Mouse (Mus musculus) forebrain, embryonic 13.5 days (tissue): ENCODE results near the gene Lst1. TPM values are rescaled to one million over a fixed set of nuclear protein-coding genes. Genes with fewer than 3 reads are reported as not detected.
A peak's percentile ranks its signal among the peaks of the same experiment; 100 is the strongest.

Experiments used
- ATAC-seq: fragments of 200-750 bp; cut with Nextera tagmentation; 2 replicates; pipeline ENCODE4 v1.8.0; 2017
- H3K27ac ChIP-seq: fragments of 300-500 bp; sonication (generic); 2 replicates; pipeline ENCODE4 v1.5.1; 2015; ENCODE audit warnings: inconsistent platforms, mild to moderate bottlenecking, moderate library complexity
- H3K27me3 ChIP-seq: fragments of 300-500 bp; sonication (generic); 2 replicates; pipeline ENCODE4 v1.6.1; 2015; ENCODE audit warnings: mild to moderate bottlenecking, inconsistent platforms
- H3K36me3 ChIP-seq: fragments of 300-500 bp; sonication (generic); 2 replicates; pipeline ENCODE4 v1.6.1; 2015; ENCODE audit warnings: mild to moderate bottlenecking, inconsistent platforms; ENCODE audit not compliant: poor library complexity, severe bottlenecking
- H3K4me1 ChIP-seq: fragments of 300-500 bp; sonication (generic); 2 replicates; pipeline ENCODE4 v1.6.1; 2015; ENCODE audit warnings: inconsistent platforms
- H3K4me2 ChIP-seq: fragments of 300-500 bp; sonication (generic); 2 replicates; pipeline ENCODE4 v1.6.1; 2015; ENCODE audit warnings: inconsistent platforms, mild to moderate bottlenecking, moderate library complexity
- H3K4me3 ChIP-seq: fragments of 300-500 bp; sonication (generic); 2 replicates; pipeline ENCODE4 v1.5.1; 2015; ENCODE audit warnings: mild to moderate bottlenecking, inconsistent platforms
- H3K9ac ChIP-seq: fragments of 300-500 bp; sonication (generic); 2 replicates; pipeline ENCODE4 v1.6.1; 2015; ENCODE audit warnings: mild to moderate bottlenecking, inconsistent platforms
- H3K9me3 ChIP-seq: fragments of 300-500 bp; sonication (generic); replicated peaks from 2 replicates; pipeline ENCODE4 v1.6.1; 2016; ENCODE audit warnings: inconsistent platforms
- WGBS: fragments of 180-500 bp; shearing (Covaris S2); methylation state at CpG from one replicate; pipeline ENCODE4 v1.1.7; 2015; 5-methylcytosine and 5-hydroxymethylcytosine counted together
- microRNA-seq: library from miRNA; unstranded; fragments of <30 nt; microRNA quantifications from one replicate; pipeline ENCODE4, GENCODE M21; 2016
- polyA plus RNA-seq: library from polyadenylated mRNA; unstranded; fragments of >200 nt; fragmentation: Nextera tagmentation; extraction: Ambion mirVana; gene quantifications from 2 replicates; pipeline ENCODE4 v1.2.1, GENCODE M21; 2015

The Lst1 gene
- polyA plus RNA-seq, 1 experiment from 2014 or later: 3.5 TPM

DNA sequence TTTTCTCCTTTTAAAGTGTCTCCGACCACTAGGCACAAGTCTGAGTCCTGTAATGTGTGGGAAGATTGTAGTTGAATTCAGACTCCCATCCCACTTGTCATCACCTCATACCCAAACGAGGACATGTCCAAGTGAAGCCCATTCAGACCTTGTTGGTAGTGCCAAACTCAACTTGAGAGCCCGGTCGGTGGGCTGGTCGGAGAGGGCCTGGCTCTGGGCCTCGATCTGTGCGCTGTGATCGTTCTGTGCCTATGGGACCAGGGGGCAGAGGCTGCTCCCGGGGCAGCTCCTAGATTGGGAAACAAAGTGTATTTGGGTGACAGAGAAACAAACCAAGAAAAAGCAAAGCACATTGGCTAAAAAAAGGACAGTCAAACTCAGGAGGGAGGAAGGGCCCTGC, 35.2 kb downstream of the Lst1 start:
- Histone ChIP-seq H3K4me1 (no peaks in the 10 kb centered on the region), H3K9me3 (no peaks in the 10 kb centered on the region), H3K36me3 (peaks cover 98% of the 10 kb centered on the region), H3K9ac (no peak overlapping the region), H3K27me3 (no peaks in the 10 kb centered on the region), H3K27ac (no peak overlapping the region), H3K4me2 (no peak overlapping the region), H3K4me3 (no peak overlapping the region)
- ATAC-seq: no peak
- WGBS: 89% methylated on average over 9 of the region's 9 CpGs

DNA sequence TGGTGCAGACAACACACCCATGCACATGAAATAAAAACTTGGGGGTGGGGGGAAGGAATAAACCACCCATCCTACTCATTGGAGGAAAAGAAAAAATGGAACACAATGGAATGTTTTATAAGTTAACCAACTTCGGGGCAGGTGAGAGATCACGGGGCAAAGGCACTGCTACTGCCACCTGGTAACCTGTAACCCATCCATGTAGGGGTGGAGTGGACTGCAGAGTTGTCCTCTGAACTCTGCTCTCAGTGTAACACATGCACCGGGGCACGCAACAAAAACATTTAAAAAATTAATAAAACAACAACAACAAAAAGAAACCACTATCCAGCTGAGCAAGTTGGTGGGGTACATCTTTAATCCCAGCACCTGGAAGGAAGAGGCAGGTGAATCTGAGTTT, 36.1 kb downstream of the Lst1 start:
- no peaks in the 10 kb centered on the region for H3K27me3 ChIP-seq
- ATAC-seq: no peak

DNA sequence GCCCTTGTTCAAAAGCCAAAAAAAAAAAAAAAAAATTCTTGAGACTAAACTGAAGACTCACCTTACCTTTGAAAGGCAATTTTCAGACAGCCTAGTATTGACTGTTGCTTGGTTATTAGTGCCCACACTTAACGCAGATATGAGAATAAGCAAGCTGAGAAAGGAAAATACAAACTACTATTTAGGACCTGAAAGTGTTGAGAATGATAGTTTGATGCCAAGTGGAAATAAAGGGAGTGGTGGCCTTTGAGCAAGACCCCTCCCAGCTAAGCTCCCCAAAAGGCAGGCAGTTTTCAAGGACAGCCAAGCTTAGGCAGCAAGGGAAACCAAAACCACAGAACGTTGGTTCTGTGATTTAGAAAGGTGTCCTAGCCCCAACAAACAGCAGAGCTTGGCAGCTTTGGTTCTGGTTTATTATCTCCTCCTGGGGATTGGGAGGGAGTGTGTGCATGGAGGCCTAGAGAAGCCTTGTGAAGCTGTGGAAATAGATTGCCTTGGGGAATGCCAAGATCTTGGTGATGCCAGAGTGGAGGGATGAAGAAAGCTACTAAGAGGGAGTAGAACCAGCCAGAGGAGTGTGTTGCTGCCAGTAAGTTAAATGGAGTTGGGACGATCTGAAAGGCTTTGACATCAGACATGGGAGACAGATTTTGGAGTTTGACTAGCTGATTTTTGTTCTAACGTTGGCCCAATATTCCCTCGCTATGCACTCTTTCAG, 40.2 kb downstream of the Lst1 start:
- no peaks in the 10 kb centered on the region for H3K27me3 ChIP-seq
- no peak overlapping the region for H3K4me2 ChIP-seq
- H3K4me3 ChIP-seq: no peak overlapping the region
- ATAC-seq: no peak
- WGBS: 75% methylated on average over 5 of the region's 5 CpGs
- H3K4me1 ChIP-seq: no peaks in the 10 kb centered on the region
- no peak overlapping the region for H3K27ac ChIP-seq
- peaks cover 98% of the 10 kb centered on the region for H3K36me3 ChIP-seq
- H3K9ac ChIP-seq: no peak overlapping the region
- no peaks in the 10 kb centered on the region for H3K9me3 ChIP-seq

More for the DNA sequence above, 36.1 kb downstream of the Lst1 start:
- Histone ChIP-seq H3K27ac (no peak overlapping the region), H3K4me3 (no peak overlapping the region), H3K4me1 (no peaks in the 10 kb centered on the region), H3K36me3 (peaks cover 98% of the 10 kb centered on the region), H3K4me2 (no peak overlapping the region), H3K9me3 (no peaks in the 10 kb centered on the region), H3K9ac (no peak overlapping the region)
- 95% methylated on average over 4 of the region's 4 CpGs for WGBS

DNA sequence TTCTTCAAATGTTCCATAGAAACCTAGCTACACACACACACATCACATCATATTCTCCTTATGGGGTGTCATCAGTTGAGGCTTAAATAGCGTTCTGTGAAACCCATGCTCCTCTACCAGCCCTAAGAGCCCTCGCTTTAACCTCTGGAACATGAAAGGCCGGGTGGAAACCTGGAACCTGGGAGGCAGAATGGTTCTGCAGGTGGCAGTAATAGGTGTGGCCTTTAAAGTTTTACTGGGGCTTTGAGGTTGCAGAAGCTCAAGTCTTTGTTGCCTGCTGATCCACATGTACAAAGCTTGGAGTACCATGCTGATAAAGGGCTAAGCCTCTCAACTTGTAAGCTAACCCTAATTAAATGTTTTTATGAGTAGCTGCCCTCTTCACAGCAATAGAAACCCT, 40.9 kb downstream of the Lst1 start:
- H3K9ac ChIP-seq: no peak overlapping the region
- H3K4me3 ChIP-seq: no peak overlapping the region
- H3K27ac ChIP-seq: no peak overlapping the region; the same call in 1 of the 2 replicates
- ATAC-seq: no peak
- H3K27me3 ChIP-seq: no peaks in the 10 kb centered on the region
- no peaks in the 10 kb centered on the region for H3K4me1 ChIP-seq
- no peak overlapping the region for H3K4me2 ChIP-seq
- peaks cover 98% of the 10 kb centered on the region for H3K36me3 ChIP-seq
- no peaks in the 10 kb centered on the region for H3K9me3 ChIP-seq
- 67% methylated on average over 3 of the region's 3 CpGs for WGBS

DNA sequence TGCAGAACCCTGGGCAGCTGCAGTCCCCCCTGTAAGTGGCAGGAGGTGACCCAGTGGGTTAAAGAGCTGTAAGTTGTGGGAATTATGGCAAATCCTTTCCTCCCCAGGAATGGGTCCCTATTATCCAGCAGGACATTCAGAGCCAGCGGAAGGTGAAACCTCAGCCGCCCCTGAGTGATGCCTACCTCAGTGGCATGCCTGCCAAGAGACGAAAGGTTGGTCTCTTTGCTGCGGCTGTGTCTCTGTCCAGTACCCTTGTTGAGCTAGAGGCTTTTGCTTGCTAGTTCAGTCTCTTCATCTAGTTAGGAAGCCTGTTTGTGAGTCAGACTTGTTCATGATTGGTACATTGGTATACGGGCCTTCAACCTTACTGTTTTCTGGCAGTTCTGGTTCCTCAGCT, 42.1 kb downstream of the Lst1 start:
- Histone ChIP-seq H3K9me3 (no peaks in the 10 kb centered on the region), H3K27ac (no peak overlapping the region), H3K27me3 (no peaks in the 10 kb centered on the region), H3K4me1 (no peaks in the 10 kb centered on the region), H3K36me3 (peaks cover 98% of the 10 kb centered on the region), H3K4me3 (no peak overlapping the region), H3K9ac (no peak overlapping the region), H3K4me2 (no peak overlapping the region)
- 88% methylated on average over 5 of the region's 5 CpGs for WGBS
- ATAC-seq: no peak

DNA sequence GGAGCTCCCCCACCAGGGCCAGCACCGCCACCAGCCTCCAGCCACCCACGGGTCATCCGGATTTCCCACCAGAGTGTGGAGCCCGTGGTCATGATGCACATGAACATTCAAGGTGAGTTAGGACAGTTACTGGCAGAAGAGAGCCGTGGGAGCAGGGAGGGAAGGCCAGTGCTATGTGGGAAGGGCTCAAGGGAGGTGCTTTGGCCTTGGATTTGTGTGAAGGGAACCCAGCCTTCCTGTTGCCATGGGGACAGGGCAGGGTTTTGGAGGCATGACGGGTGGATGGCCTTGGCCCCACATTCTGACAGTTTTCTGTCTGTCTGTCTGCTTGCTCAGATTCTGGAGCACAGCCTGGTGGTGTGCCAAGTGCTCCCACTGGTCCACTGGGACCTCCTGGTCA, 46.3 kb downstream of the Lst1 start:
- no peak overlapping the region for H3K27ac ChIP-seq
- H3K9me3 ChIP-seq: no peaks in the 10 kb centered on the region
- H3K4me2 ChIP-seq: no peak overlapping the region
- no peaks in the 10 kb centered on the region for H3K27me3 ChIP-seq
- no peak overlapping the region for H3K9ac ChIP-seq
- no peak for ATAC-seq
- WGBS: 92% methylated on average over 6 of the region's 6 CpGs
- H3K4me3 ChIP-seq: no peak overlapping the region
- H3K36me3 ChIP-seq: peaks cover 91% of the 10 kb centered on the region
- peaks cover 20% of the 10 kb centered on the region for H3K4me1 ChIP-seq

DNA sequence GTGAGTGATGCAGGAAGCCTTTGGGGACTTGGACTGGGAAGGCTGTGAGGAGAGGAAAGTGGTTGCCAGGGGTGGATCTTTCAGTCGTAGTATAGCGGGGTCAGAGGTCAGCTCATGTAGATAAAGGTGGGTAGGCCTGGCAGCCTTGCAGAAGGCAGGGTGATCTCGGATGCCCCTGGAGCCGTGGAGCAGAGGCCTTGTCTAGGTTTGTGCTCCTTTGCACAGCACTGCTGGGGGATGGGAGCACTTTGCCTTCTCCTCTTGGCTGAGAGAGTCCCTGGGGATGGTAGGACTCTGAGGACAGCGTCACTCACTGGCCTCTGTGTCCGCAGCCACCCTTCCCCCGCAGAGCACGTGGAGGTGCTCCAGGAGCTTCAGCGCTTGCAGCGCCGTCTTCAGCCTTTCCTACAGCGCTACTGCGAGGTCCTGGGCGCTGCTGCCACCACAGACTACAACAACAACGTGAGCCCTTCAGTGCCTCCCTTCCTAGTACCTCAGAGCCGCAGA, 47.7 kb downstream of the Lst1 start:
- Histone ChIP-seq H3K36me3 (peaks cover 77% of the 10 kb centered on the region), H3K4me2 (no peak overlapping the region), H3K4me1 (peaks cover 28% of the 10 kb centered on the region), H3K9me3 (no peaks in the 10 kb centered on the region), H3K4me3 (no peak overlapping the region), H3K9ac (no peak overlapping the region), H3K27me3 (no peaks in the 10 kb centered on the region), H3K27ac (no peak overlapping the region)
- 84% methylated on average over 16 of the region's 16 CpGs for WGBS
- ATAC-seq: no peak

DNA sequence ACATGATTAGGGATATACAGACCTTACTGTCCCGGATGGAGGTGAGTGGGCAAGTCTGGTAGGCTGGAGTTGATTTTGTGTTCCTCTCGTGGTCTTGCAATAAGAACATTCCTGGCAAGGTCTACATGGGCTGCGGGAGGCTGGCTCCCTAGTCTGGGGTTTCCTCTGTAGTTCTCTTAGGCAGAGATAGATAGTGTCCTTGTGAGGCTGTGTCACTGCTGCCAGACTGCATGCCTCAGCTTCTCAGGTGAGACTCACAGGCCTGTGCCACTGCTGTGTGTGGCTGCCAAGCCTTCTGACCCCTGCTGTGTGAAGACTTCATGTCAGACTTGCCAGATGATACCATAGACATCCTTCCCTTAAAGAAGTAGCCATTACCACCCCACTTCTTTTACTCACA, 49.0 kb downstream of the Lst1 start:
- WGBS: 96% methylated on average over 3 of the region's 3 CpGs
- H3K27ac ChIP-seq: no peak overlapping the region
- H3K4me3 ChIP-seq: no peak overlapping the region
- H3K4me1 ChIP-seq: peaks cover 28% of the 10 kb centered on the region
- H3K9me3 ChIP-seq: no peaks in the 10 kb centered on the region
- no peaks in the 10 kb centered on the region for H3K27me3 ChIP-seq
- no peak overlapping the region for H3K4me2 ChIP-seq
- no peak overlapping the region for H3K9ac ChIP-seq
- H3K36me3 ChIP-seq: peaks cover 64% of the 10 kb centered on the region
- no peak for ATAC-seq

DNA sequence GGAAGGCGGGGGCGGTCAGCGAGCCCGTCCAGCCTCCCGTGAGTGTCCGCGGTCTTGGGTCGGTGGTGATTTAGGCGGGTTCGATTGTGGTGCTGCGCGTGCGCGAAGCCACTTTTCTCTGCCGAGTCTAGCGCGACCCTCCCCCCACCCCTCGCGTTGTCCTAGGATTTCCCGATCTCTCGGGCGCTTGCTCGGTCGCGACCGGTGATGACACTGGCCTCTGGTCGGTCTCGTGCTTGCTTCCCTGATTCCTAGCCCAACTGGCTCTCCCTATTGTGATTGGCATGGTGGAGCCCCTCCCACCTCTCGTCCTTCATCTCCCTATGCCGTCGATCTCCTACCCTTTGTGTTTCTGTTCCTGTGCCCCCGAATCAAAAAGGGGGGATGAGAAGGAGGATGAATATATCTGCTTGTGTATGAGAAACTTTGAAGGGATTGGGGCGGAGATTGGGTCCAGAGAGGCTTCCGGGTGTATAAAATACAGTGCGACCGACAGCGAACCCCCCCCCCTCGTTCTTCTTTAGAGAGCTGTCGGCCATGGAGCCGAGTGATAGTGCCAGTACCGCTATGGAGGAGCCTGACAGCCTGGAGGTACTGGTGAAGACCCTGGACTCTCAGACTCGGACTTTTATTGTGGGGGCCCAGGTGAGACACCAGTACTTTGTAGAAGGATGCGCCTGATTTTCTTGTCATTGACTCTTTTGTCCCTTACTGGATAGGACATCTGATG, 52.5 kb downstream of the Lst1 start:
- Histone ChIP-seq H3K27me3 (no peaks in the 10 kb centered on the region), H3K27ac (peak overlapping the region; percentile 95), H3K36me3 (peaks cover 29% of the 10 kb centered on the region), H3K9me3 (no peaks in the 10 kb centered on the region), H3K4me3 (peak overlapping the region; percentile 79), H3K4me2 (peak overlapping the region; percentile 82), H3K4me1 (peaks cover 28% of the 10 kb centered on the region), H3K9ac (peak overlapping the region; percentile 87)
- peak; percentile 71 for ATAC-seq
- WGBS: under 1% methylated on average over 43 of the region's 43 CpGs

Small RNAs within 50 kb of the gene (microRNA-seq; reads per million reads assigned to microRNA genes)
- gene Mir6973a: not detected
- not detected for gene Mir6974

Other genes starting within 250 kb of the Lst1 start
- 0.10 and 0.12 TPM in 2 replicates for gene Hspa1b, start 229.2 kb downstream of the Lst1 start, polyA plus RNA-seq
- not detected in 2 replicates for gene Gm20481, start 218.5 kb downstream of the Lst1 start, polyA plus RNA-seq
- 1.5 and 1.6 TPM in 2 replicates for gene Hspa1a, start 216.3 kb downstream of the Lst1 start, polyA plus RNA-seq
- gene Hspa1l, start 215.7 kb downstream of the Lst1 start, polyA plus RNA-seq: 1.00 and 1.3 TPM in 2 replicates
- 203 and 213 TPM in 2 replicates for gene Lsm2, start 206.6 kb downstream of the Lst1 start, polyA plus RNA-seq
- 88.4 and 104 TPM in 2 replicates for gene Vars, start 187.5 kb downstream of the Lst1 start, polyA plus RNA-seq
- gene Vwa7, start 171.9 kb downstream of the Lst1 start, polyA plus RNA-seq: 0.18 and 0.20 TPM in 2 replicates
- gene Sapcd1, start 160.4 kb downstream of the Lst1 start, polyA plus RNA-seq: 7.2 and 7.8 TPM in 2 replicates
- 4.5 and 5.9 TPM in 2 replicates for gene Msh5, start 141.7 kb downstream of the Lst1 start, polyA plus RNA-seq
- 141 and 147 TPM in 2 replicates for gene Clic1, start 138.5 kb downstream of the Lst1 start, polyA plus RNA-seq
- 543 and 566 TPM in 2 replicates for gene Ddah2, start 129.4 kb downstream of the Lst1 start, polyA plus RNA-seq
- not detected in 2 replicates for gene Ly6g6c, start 123.1 kb downstream of the Lst1 start, polyA plus RNA-seq
- 0.29 and 0.56 TPM in 2 replicates for gene Mpig6b, start 122.3 kb downstream of the Lst1 start, polyA plus RNA-seq
- gene Ly6g6e, start 111.5 kb downstream of the Lst1 start, polyA plus RNA-seq: 1.7 and 2.3 TPM in 2 replicates
- gene Ly6g6d, start 110.4 kb downstream of the Lst1 start, polyA plus RNA-seq: 0.58 and 0.81 TPM in 2 replicates
- gene Ly6g6f, start 102.8 kb downstream of the Lst1 start, polyA plus RNA-seq: 0.25 TPM in 1 of 2 replicates, not detected in the other
- 74.9 and 77.6 TPM in 2 replicates for gene Abhd16a, start 99.2 kb downstream of the Lst1 start, polyA plus RNA-seq
- gene Ly6g5c, start 80.2 kb downstream of the Lst1 start, polyA plus RNA-seq: not detected in 2 replicates
- 1.2 and 1.3 TPM in 2 replicates for gene Ly6g5b, start 73.0 kb downstream of the Lst1 start, polyA plus RNA-seq
- gene Gpank1, start 67.0 kb downstream of the Lst1 start, polyA plus RNA-seq: 32.4 and 33.3 TPM in 2 replicates
- 339 and 356 TPM in 2 replicates for gene Csnk2b, start 66.4 kb downstream of the Lst1 start, polyA plus RNA-seq
- 8.3 and 8.6 TPM in 2 replicates for gene D17H6S53E, start 62.1 kb downstream of the Lst1 start, polyA plus RNA-seq
- 0.93 and 0.99 TPM in 2 replicates for gene Apom, start 56.4 kb downstream of the Lst1 start, polyA plus RNA-seq
- gene Bag6, start 53.3 kb downstream of the Lst1 start, polyA plus RNA-seq: 82.5 and 82.6 TPM in 2 replicates
- 213 TPM in 2 replicates for gene Prrc2a, start 23.5 kb downstream of the Lst1 start, polyA plus RNA-seq
- 5.6 and 6.0 TPM in 2 replicates for gene Aif1, start 12.4 kb downstream of the Lst1 start, polyA plus RNA-seq
- gene Ltb, start 6.0 kb upstream of the Lst1 start, polyA plus RNA-seq: 0.20 TPM in 1 of 2 replicates, not detected in the other
- not detected in 2 replicates for gene Tnf, start 13.6 kb upstream of the Lst1 start, polyA plus RNA-seq
- gene Lta, start 16.9 kb upstream of the Lst1 start, polyA plus RNA-seq: 0.16 TPM in 1 of 2 replicates, not detected in the other
- 0.37 and 0.59 TPM in 2 replicates for gene Gm16181, start 32.4 kb upstream of the Lst1 start, polyA plus RNA-seq
- gene Atp6v1g2, start 45.2 kb upstream of the Lst1 start, polyA plus RNA-seq: 20.8 and 24.3 TPM in 2 replicates
- gene Nfkbil1, start 47.4 kb upstream of the Lst1 start, polyA plus RNA-seq: 10.5 and 11.2 TPM in 2 replicates
- 592 and 632 TPM in 2 replicates for gene Ddx39b, start 53.3 kb upstream of the Lst1 start, polyA plus RNA-seq
- 37.7 and 45.8 TPM in 2 replicates for gene H2-D1, start 74.3 kb upstream of the Lst1 start, polyA plus RNA-seq
- not detected in 2 replicates for gene H2-Q1, start 132.0 kb upstream of the Lst1 start, polyA plus RNA-seq
- gene H2-Q2, start 153.8 kb upstream of the Lst1 start, polyA plus RNA-seq: 0.14 and 0.15 TPM in 2 replicates
- 0.89 and 1.2 TPM in 2 replicates for gene H2-Q4, start 191.2 kb upstream of the Lst1 start, polyA plus RNA-seq
- 0.22 and 0.43 TPM in 2 replicates for gene H2-Q6, start 236.4 kb upstream of the Lst1 start, polyA plus RNA-seq